Mouse (Mus musculus) G1E (cell line): Measurements from ENCODE around the gene Mllt11.

Experiments
- CTCF ChIP-seq: IDR thresholded peaks from 2 replicates; pipeline ENCODE4 v1.5.1; 2012; ENCODE audit warnings: low read depth, low read length, inconsistent platforms, mixed read lengths
- GATA1 ChIP-seq: IDR thresholded peaks from 2 replicates; pipeline ENCODE4 v1.6.1; 2012; ENCODE audit warnings: borderline replicate concordance, low read length, inconsistent platforms, mixed read lengths
- GATA2 ChIP-seq: IDR thresholded peaks from 2 replicates; pipeline ENCODE4 v1.6.1; 2012; ENCODE audit warnings: low read depth, low read length, inconsistent platforms, borderline replicate concordance
- POLR2AphosphoS5 ChIP-seq: IDR thresholded peaks from 2 replicates; pipeline ENCODE4 v1.6.1; 2012; ENCODE audit warnings: low read depth, low read length, inconsistent platforms; ENCODE audit not compliant: insufficient replicate concordance
- TAL1 ChIP-seq: conservative IDR thresholded peaks from 2 replicates; pipeline ENCODE4 v1.6.1; 2012; ENCODE audit warnings: low read depth, low read length, inconsistent platforms, mixed read lengths

- TF ChIP-seq GATA1 (no peak), CTCF (no peak), TAL1 (no peak), GATA2 (no peak), POLR2AphosphoS5 (no peak)
These were observed 34.1 kb upstream of the Mllt11 start for GRCm38 (mm10) chr3:95266052-95266451.
